Comparison of ENCODE assay signal across 8 mouse cellular contexts in the genomic region with DNA sequence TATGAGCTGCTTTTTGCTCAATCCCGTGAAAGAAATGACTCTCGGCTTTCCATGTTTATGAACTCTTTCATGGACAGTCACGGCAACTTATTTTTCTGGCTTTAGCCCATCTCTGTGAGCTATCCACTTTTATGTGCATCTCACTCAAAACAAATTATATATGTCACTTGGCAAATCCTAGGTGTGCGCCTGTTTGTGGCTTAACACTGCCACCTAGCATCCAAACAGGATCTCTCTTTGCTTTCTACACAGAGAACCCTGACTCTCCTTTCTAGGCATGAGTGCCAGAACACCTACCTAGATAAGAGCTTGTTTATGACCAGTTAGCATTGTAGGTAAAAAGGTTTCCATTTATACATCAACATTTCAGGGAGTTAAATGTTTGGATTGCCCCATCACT.
DNase-seq lines count a peak whose midpoint lies in the region.
"Had no signal": no experiment of that assay in that cellular context is flagged by ENCODE, and none has a peak within 500 bp of the region (broad histone marks: within the 10 kb centered on the region; RNA-seq: fewer than 3 reads in every experiment).

No protein-coding gene starts in this region.

- intact Hi-C loops in left cerebral cortex, postnatal 36 days (cut with DNase I): no loop called here

- DNase-seq in layer of hippocampus, adult 11-12 months (ENCODE audit: low spot score): peak; percentile 31
- no peak for DNase-seq in layer of hippocampus, postnatal 36 days
- peak; percentile 1 for DNase-seq in Muller cell, postnatal 12 days (ENCODE audit: inconsistent ontology term)
- DNase-seq in cerebellum, adult 9-11 months: peak; percentile 2
- DNase-seq in left cerebral cortex, postnatal 36 days (ENCODE audit: low spot score in 2 of 2): peak; percentile 28
- DNase-seq in ovary, postnatal 14 days (ENCODE audit: low spot score): no peak
- DNase-seq in heart, postnatal 4 days: no peak
- DNase-seq: lung, postnatal 10 days had no signal

Comparison
In these comparisons a context has a peak if more than half of its experiments do, and no peak if none do; other contexts are left out.
1. DNase-seq: peak in layer of hippocampus, adult 11-12 months (single experiment), Muller cell, postnatal 12 days (single experiment), cerebellum, adult 9-11 months (single experiment) and left cerebral cortex, postnatal 36 days (2 of 2); none in layer of hippocampus, postnatal 36 days (0 of 2), ovary, postnatal 14 days (single experiment) and heart, postnatal 4 days (single experiment).